Mouse (Mus musculus): Measurements from ENCODE around the gene Ubl4b.

Gene Ubl4b

DNA sequence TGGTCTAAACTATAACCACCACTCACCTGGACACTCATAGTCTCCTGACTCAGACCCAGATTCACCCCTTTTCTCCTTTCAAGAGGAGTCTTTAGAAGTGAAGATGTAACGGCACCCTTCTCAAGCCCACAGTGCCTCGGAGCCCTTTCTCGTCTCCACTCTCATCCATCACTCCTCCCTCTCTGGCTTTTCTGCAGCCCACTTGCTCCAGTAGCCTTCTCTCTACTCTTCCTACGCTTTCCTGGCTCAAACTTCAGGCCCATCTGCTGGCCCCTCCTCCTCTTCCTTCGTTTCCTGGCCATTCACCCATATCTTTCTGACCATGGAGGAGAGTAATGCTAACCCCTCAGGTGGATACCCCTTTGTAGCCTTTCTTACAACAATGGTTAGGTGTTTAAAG is 33.9 kb downstream of the Ubl4b start:
- no peak for DNase-seq (ENCODE audit: low spot score)

DNA sequence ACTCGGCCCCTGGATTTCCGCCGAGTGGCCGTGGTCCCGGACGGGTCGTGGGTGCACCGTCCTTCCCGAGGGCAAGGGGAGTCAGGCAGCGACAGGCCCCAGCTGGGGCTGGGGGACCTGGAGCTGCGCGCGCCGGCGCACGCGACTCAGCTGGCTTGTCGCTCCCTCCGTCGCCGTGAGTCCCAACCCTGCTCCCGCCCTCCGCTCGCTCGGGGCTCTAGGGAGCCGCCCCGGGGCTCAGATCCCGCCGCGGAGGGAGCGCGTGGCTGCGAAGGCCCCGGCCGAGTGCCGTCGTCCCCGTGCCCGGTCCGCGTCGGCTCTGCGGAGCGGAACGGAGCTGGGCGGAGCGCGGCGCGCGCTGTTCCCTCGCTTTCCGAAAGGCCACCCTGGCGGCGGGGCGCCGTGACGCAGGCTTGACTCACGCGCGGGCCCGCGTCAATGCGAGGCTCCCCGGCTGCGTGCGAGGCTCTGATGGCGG is 37.2 kb downstream of the Ubl4b start, which contains the start of gene Slc6a17:
Gene Slc6a17, minus strand, starts transcription at position 388 of the 478 bp plus-strand sequence.
- peak; percentile 77 for DNase-seq (ENCODE audit: low spot score)

DNA sequence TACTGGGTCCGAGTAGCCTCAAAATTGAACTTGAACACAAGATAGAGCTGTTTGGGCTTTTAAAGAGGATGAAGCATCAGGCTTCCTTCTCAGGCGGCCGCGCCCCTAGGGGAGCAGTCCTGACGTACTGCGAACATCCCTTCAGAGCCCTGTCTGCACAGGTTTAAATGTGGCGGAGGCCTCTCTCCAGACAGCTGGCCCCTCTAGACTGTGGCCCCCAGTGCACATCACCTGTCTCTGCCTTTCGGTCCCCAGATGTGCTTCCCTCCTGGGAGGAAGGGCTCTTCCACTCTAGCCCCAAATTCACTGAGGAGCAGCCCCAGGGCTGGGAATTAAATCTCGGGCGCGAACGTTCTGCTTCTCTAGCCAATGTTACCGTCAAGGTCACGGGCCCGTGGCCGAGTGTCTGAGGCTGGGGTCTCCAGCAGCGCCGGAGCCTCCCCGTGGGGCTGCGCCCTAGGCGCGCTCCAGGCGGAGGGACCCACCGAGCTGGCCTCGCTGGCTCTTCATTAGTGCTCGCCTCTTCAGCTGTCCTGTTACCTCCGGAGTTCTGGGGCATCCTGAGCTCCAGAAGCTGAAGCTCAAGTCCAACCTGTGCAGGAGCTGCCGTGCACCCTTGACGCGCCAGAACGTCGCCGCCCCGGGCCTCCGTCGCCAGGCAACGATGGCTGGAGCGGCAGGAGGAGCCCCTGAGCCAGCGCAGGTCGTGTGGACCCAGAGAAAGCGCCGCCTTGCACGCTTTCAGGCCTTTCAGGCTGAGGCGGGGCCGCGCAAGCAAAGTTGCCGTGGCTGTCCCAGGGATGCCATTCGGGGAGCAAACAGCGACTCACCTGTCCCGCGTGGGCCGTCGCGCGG is 37.9 kb downstream of the Ubl4b start:
- DNase-seq (ENCODE audit: low spot score), result no peak

DNA sequence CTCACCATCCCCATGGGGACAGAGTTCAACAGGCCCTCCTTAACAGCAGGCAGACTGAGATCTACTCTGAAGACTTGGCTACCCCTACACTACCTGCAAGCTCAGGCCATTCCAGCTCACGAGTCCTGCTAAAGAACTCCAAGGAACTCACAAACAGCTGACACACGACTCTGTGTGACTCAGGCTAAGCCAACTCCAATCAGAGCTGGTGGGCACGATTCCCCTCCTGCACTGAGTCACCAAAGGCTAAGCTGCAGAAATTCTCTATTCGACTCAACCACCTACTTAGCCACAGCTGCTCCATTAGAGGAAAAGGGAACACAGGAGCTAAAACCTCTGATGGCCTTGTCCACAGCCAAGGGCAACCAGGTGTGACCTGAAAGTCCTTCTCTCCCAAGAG is 38.9 kb downstream of the Ubl4b start:
- no peak for DNase-seq (ENCODE audit: low spot score)

DNA sequence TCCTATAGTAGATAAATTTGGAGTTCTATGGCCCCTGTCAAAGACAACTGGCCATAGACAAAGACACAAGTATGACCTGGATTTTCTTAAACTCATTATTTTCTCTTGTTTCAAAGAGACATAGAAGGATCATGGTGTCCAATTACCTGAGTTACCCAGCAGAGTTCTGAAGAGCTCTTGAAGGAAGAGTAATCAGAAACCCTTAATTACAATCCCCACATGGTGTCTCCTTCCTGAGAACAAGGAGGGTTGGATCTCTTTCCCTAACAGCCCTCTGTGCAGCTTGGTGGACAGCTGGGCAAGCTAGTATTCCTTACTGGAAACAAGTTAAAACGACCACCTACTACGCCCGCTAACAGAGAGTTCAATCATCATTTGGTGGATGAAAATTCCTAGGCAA is 43.5 kb downstream of the Ubl4b start:
- DNase-seq (ENCODE audit: low spot score), result no peak

DNA sequence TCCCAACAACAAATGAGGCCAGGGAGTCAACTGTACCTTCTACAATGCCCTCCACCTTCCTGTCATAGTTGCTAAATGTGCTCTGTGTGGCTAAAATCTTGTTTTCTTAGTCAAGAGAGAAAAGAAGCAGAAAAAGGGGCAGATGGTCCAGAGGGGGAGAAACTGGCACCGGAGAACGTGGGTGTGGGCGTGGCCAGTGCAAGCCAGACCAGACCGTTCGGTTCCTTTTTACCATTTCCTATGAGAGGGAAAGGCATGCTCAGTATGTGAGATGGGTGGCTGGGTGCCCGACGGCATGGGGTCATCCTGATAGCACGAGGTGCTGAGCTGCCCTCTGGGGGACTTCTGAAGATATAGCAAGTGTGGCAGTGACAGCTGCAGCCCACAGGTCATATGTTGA is 46.2 kb downstream of the Ubl4b start:
- no peak for DNase-seq (ENCODE audit: low spot score)

DNA sequence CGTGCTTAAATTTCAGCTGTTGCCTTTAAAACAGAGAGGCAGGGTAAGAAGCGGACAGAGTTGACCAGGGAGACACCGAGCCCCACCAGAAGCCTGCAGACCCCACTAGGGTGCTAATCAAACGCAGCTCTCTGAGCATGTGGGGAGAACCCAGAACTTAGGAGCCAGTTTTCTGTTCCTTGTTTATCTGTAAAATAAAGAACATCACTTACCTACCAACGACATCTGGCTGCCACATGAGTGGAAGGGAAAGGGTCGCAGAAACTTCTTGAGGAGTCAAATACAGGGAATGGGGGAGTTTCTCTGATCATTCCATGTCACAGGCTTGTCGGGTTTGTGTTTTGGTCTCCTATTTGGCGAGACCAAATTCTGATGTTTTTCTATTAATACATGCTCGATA is 46.9 kb downstream of the Ubl4b start:
- no peak for DNase-seq (ENCODE audit: low spot score)

DNA sequence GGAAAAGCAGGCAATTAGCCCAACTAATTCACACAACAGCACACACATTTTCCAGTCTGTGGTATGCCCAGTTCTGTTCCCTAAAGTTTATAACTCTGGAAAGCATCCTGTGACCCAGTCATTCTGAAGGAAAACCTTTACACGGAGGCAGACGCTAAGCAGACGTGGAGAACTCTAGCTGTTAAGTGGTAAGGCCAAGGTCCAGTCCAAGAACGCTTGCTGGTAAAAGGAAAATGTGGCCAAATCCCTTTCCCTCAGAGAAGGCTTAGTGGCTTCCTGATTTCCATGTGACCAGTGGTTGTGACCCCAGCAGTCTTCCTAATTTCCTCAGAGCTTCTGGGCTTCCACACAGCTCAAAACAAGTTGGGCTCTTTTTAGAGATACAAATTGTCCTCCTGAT is 48.3 kb downstream of the Ubl4b start:
- DNase-seq (ENCODE audit: low spot score), result no peak

DNA sequence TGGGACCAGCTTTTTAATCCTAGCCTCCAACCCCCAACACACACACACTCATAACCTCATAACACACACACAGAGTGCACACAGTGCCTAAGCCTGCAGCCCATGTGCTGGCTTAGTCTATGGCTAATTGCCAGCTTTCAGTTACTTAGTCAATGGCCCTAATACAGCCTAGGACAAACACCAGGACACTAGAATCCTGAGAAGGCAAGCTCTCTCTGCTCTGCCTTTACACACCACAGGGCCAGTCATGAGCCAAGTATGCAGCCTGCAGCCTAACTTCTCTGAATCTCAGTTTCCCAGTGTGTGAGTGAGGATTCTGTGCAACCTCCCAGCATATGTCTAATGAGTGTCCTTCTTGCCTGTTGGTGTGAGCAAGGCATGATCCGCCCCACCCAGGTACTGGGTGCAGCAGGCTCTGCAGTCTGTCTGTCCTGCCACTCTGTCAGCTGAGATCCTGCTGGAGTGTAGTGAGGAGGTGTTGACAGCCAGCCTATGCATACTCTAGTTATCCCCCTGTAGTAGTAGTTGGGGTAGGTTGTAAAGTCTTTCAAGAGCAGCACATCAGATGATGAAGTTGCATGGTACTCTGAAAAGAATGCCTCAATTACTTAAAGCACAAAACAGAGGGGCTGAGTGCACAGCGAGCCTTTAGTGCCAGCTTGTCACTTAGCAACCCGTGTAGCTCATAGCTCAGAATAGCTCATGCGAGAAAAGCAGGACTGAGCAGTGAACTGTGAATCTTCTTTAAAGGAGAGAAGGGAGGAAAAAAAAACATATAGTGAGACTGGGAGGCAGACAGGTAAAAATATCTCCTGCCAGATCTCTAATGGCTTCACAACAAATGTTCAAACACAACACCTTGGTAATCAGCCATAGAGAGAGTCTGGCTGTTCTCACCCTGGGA is 49.2 kb downstream of the Ubl4b start:
- peak; percentile 60 for DNase-seq (ENCODE audit: low spot score)

DNA sequence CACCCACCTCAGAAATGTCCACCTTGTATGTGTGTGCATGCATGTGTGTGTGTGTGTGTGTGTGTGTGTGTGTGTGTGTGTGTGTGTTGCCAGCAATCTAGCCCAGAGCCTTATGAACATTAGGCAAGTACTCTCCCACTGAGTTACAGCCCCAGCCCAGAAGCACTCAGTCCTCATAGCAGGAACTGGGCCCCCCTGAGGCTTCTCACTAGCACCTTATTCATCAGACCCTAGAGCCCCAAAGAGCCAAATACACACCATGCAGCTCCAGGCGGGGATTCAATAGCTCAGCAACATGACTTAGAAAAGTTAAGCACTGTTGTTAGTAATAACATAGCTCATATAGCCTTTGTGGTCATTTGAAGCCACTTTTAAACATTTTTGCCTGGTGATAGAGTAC is 50.3 kb downstream of the Ubl4b start:
- no peak for DNase-seq (ENCODE audit: low spot score)

DNA sequence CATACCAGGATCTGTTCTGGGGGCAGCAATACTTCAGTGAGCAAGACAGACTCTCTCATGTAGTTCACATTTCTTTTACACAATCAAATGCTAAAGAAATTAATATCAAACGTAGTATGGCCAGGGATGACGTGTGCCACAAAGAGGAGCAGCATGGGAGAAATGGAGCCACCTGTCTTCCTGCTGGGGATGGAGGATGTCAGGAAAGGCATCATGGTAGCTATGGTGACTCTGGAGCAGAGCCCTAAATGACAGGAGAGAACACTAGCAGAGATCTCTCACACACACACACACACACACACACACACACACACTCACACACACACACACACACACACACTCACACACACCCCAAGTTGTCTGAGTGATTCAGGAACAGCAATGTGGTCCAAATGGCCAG is 51.2 kb downstream of the Ubl4b start:
- no peak for DNase-seq (ENCODE audit: low spot score)
